Mouse (Mus musculus): ENCODE results near the gene Smarcc2. TPM values are rescaled to one million over a fixed set of nuclear protein-coding genes. Genes with fewer than 3 reads are reported as not detected.
"Not testable (repeated sequence)": the region's sequence is repeated elsewhere in the genome, so short reads cannot be mapped to it uniquely, and the experiment has no call there.

Gene Smarcc2
- polyA plus RNA-seq, 1 experiment from 2014 or later = 22.6 TPM

GRCm38 (mm10) chr10:128489380-128489779 lies 30.3 kb downstream of the Smarcc2 start:
- 61% methylated on average over 5 of the region's 5 CpGs for WGBS (ENCODE audit: insufficient replicate concordance)
- Histone ChIP-seq H3K27ac (ENCODE audit: low read length) (no peak overlapping the region), H3K9ac (ENCODE audit: low read depth, low read length) (no peak overlapping the region), H3K4me2 (ENCODE audit: low read depth, low read length) (no peak overlapping the region), H3K27me3 (ENCODE audit: control insufficient read depth, insufficient read depth, low read depth, low read length) (no peaks in the 10 kb centered on the region), H3K9me3 (replicated peaks; ENCODE audit: control insufficient read depth, low read length) (no peaks in the 10 kb centered on the region), H3K4me1 (ENCODE audit: control insufficient read depth, low read depth, low read length) (peaks cover 22% of the 10 kb centered on the region), H3K36me3 (ENCODE audit: control insufficient read depth, insufficient read depth) (peaks cover 55% of the 10 kb centered on the region), H3K4me3 (ENCODE audit: low read depth, low read length) (no peak overlapping the region)
- ATAC-seq (ENCODE audit: low read depth) = no peak

GRCm38 (mm10) chr10:128489785-128490184 lies 30.7 kb downstream of the Smarcc2 start:
- H3K4me2 ChIP-seq (ENCODE audit: low read depth, low read length) = no peak overlapping the region

GRCm38 (mm10) chr10:128490232-128490631 lies 31.2 kb downstream of the Smarcc2 start:
- no peak overlapping the region for H3K4me3 ChIP-seq (ENCODE audit: low read depth, low read length)
- H3K27ac ChIP-seq (ENCODE audit: low read length) = no peak overlapping the region; the same call in 1 of the 2 replicates
- no peak overlapping the region for H3K9ac ChIP-seq (ENCODE audit: low read depth, low read length)
- ATAC-seq (ENCODE audit: low read depth) = no peak
- no peaks in the 10 kb centered on the region for H3K27me3 ChIP-seq (ENCODE audit: control insufficient read depth, insufficient read depth, low read depth, low read length)
- no peaks in the 10 kb centered on the region for H3K9me3 ChIP-seq (replicated peaks; ENCODE audit: control insufficient read depth, low read length)
- WGBS (ENCODE audit: insufficient replicate concordance) = 72% methylated on average over 5 of the region's 5 CpGs
- H3K4me1 ChIP-seq (ENCODE audit: control insufficient read depth, low read depth, low read length) = peaks cover 30% of the 10 kb centered on the region
- H3K4me2 ChIP-seq (ENCODE audit: low read depth, low read length) = no peak overlapping the region
- peaks cover 55% of the 10 kb centered on the region for H3K36me3 ChIP-seq (ENCODE audit: control insufficient read depth, insufficient read depth)

More at GRCm38 (mm10) chr10:128489785-128490184, 30.7 kb downstream of the Smarcc2 start:
- no peak overlapping the region for H3K4me3 ChIP-seq (ENCODE audit: low read depth, low read length)
- H3K36me3 ChIP-seq (ENCODE audit: control insufficient read depth, insufficient read depth) = peaks cover 55% of the 10 kb centered on the region
- peaks cover 26% of the 10 kb centered on the region for H3K4me1 ChIP-seq (ENCODE audit: control insufficient read depth, low read depth, low read length)
- no peak for ATAC-seq (ENCODE audit: low read depth)
- H3K9ac ChIP-seq (ENCODE audit: low read depth, low read length) = no peak overlapping the region
- no peak overlapping the region; the same call in 1 of the 2 replicates for H3K27ac ChIP-seq (ENCODE audit: low read length)
- H3K9me3 ChIP-seq (replicated peaks; ENCODE audit: control insufficient read depth, low read length) = no peaks in the 10 kb centered on the region
- H3K27me3 ChIP-seq (ENCODE audit: control insufficient read depth, insufficient read depth, low read depth, low read length) = no peaks in the 10 kb centered on the region
- WGBS (ENCODE audit: insufficient replicate concordance) = 78% methylated on average over 4 of the region's 4 CpGs

GRCm38 (mm10) chr10:128490912-128491311 lies 31.9 kb downstream of the Smarcc2 start:
- Histone ChIP-seq H3K4me3 (ENCODE audit: low read depth, low read length) (no peak overlapping the region), H3K9ac (ENCODE audit: low read depth, low read length) (no peak overlapping the region), H3K27me3 (ENCODE audit: control insufficient read depth, insufficient read depth, low read depth, low read length) (no peaks in the 10 kb centered on the region), H3K4me1 (ENCODE audit: control insufficient read depth, low read depth, low read length) (peaks cover 34% of the 10 kb centered on the region), H3K27ac (ENCODE audit: low read length) (no peak overlapping the region), H3K36me3 (ENCODE audit: control insufficient read depth, insufficient read depth) (peaks cover 48% of the 10 kb centered on the region), H3K9me3 (replicated peaks; ENCODE audit: control insufficient read depth, low read length) (no peaks in the 10 kb centered on the region), H3K4me2 (ENCODE audit: low read depth, low read length) (no peak overlapping the region)
- ATAC-seq (ENCODE audit: low read depth) = no peak
- 80% methylated on average over 5 of the region's 5 CpGs for WGBS (ENCODE audit: insufficient replicate concordance)

- no peak for ATAC-seq (ENCODE audit: low read depth)
These were observed 32.4 kb downstream of the Smarcc2 start for GRCm38 (mm10) chr10:128491495-128491894.

GRCm38 (mm10) chr10:128492051-128492450 lies 33.0 kb downstream of the Smarcc2 start:
- Histone ChIP-seq H3K4me1 (ENCODE audit: control insufficient read depth, low read depth, low read length) (peaks cover 36% of the 10 kb centered on the region), H3K4me2 (ENCODE audit: low read depth, low read length) (peak overlapping the region; percentile 92), H3K4me3 (ENCODE audit: low read depth, low read length) (peak overlapping the region; percentile 92), H3K27ac (ENCODE audit: low read length) (peak overlapping the region; percentile 37; the same call in 1 of the 2 replicates), H3K9ac (ENCODE audit: low read depth, low read length) (peak overlapping the region; percentile 95), H3K36me3 (ENCODE audit: control insufficient read depth, insufficient read depth) (peaks cover 42% of the 10 kb centered on the region)
- not testable (repeated sequence) for H3K9me3 ChIP-seq (replicated peaks; ENCODE audit: control insufficient read depth, low read length); H3K27me3 ChIP-seq (ENCODE audit: control insufficient read depth, insufficient read depth, low read depth, low read length); ATAC-seq (ENCODE audit: low read depth)
- WGBS (ENCODE audit: insufficient replicate concordance) = 49% methylated on average over 8 of the region's 8 CpGs

More at GRCm38 (mm10) chr10:128491495-128491894, 32.4 kb downstream of the Smarcc2 start:
- H3K9me3 ChIP-seq (replicated peaks; ENCODE audit: control insufficient read depth, low read length) = no peaks in the 10 kb centered on the region
- H3K27ac ChIP-seq (ENCODE audit: low read length) = peak overlapping the region; percentile 37; the same call in 1 of the 2 replicates
- peak overlapping the region; percentile 22 for H3K4me3 ChIP-seq (ENCODE audit: low read depth, low read length)
- 48% methylated on average over 6 of the region's 6 CpGs for WGBS (ENCODE audit: insufficient replicate concordance)
- H3K4me1 ChIP-seq (ENCODE audit: control insufficient read depth, low read depth, low read length) = peaks cover 36% of the 10 kb centered on the region
- H3K27me3 ChIP-seq (ENCODE audit: control insufficient read depth, insufficient read depth, low read depth, low read length) = no peaks in the 10 kb centered on the region
- H3K36me3 ChIP-seq (ENCODE audit: control insufficient read depth, insufficient read depth) = peaks cover 46% of the 10 kb centered on the region
- peak overlapping the region; percentile 92; the same call in 1 of the 2 replicates for H3K4me2 ChIP-seq (ENCODE audit: low read depth, low read length)
- H3K9ac ChIP-seq (ENCODE audit: low read depth, low read length) = no peak overlapping the region

- H3K4me1 ChIP-seq (ENCODE audit: control insufficient read depth, low read depth, low read length) = peaks cover 36% of the 10 kb centered on the region
- H3K27ac ChIP-seq (ENCODE audit: low read length) = peak overlapping the region; percentile 96
- H3K9ac ChIP-seq (ENCODE audit: low read depth, low read length) = peak overlapping the region; percentile 95
- H3K27me3 ChIP-seq (ENCODE audit: control insufficient read depth, insufficient read depth, low read depth, low read length) = no peaks in the 10 kb centered on the region
- peaks cover 35% of the 10 kb centered on the region for H3K36me3 ChIP-seq (ENCODE audit: control insufficient read depth, insufficient read depth)
- peak; percentile 42 for ATAC-seq (ENCODE audit: low read depth)
- WGBS (ENCODE audit: insufficient replicate concordance) = 17% methylated on average over 12 of the region's 12 CpGs
- no peaks in the 10 kb centered on the region for H3K9me3 ChIP-seq (replicated peaks; ENCODE audit: control insufficient read depth, low read length)
- peak overlapping the region; percentile 92 for H3K4me3 ChIP-seq (ENCODE audit: low read depth, low read length)
- H3K4me2 ChIP-seq (ENCODE audit: low read depth, low read length) = peak overlapping the region; percentile 92
These were observed 33.7 kb downstream of the Smarcc2 start for GRCm38 (mm10) chr10:128492633-128493311.

- WGBS (ENCODE audit: insufficient replicate concordance) = under 1% methylated on average over 12 of the region's 12 CpGs
- peak; percentile 42 for ATAC-seq (ENCODE audit: low read depth)
- peaks cover 31% of the 10 kb centered on the region for H3K36me3 ChIP-seq (ENCODE audit: control insufficient read depth, insufficient read depth)
- H3K27me3 ChIP-seq (ENCODE audit: control insufficient read depth, insufficient read depth, low read depth, low read length) = no peaks in the 10 kb centered on the region
- H3K4me1 ChIP-seq (ENCODE audit: control insufficient read depth, low read depth, low read length) = peaks cover 42% of the 10 kb centered on the region
- peak overlapping the region; percentile 92 for H3K4me2 ChIP-seq (ENCODE audit: low read depth, low read length)
- peak overlapping the region; percentile 96 for H3K27ac ChIP-seq (ENCODE audit: low read length)
- peak overlapping the region; percentile 92 for H3K4me3 ChIP-seq (ENCODE audit: low read depth, low read length)
- H3K9me3 ChIP-seq (replicated peaks; ENCODE audit: control insufficient read depth, low read length) = no peaks in the 10 kb centered on the region
- H3K9ac ChIP-seq (ENCODE audit: low read depth, low read length) = peak overlapping the region; percentile 95
These were observed 34.3 kb downstream of the Smarcc2 start for GRCm38 (mm10) chr10:128493319-128493694.
